Mouse (Mus musculus): ENCODE results near the gene Vmn1r6. TPM values are rescaled to one million over a fixed set of nuclear protein-coding genes. Genes with fewer than 3 reads are reported as not detected.
"Not testable (repeated sequence)": the region's sequence is repeated elsewhere in the genome, so short reads cannot be mapped to it uniquely, and the experiment has no call there.

Gene Vmn1r6
- polyA plus RNA-seq (2014; fragmentation: Nextera tagmentation; extraction: Ambion mirVana) = not detected in 2 replicates

DNA sequence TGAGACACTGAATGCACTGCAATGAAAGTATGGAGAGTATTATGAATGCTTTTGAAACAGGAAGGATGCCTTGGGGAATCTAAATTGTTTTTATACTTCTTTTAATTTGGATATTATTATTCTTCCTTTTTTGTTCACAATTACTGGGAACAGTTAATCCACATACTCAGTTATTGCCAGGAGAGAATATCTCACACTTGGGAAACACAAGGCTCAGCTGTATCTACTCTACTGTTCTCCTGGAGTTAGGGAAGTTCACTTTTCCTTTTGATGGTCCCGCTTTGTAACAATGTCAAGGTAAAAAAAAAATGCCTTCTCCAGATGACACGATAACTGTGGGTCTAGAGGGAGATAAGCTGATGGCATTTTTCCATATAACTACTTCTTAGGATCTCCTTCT, at the start of gene Vmn1r6:
Gene Vmn1r6 (plus strand): TSS at position 301 of the 400 bp plus-strand sequence.
- no peak within 1 kb of the TSS for H3K9ac ChIP-seq (ENCODE audit: low read depth, low read length)
- no peak within 1 kb of the TSS for H3K4me3 ChIP-seq (ENCODE audit: low read depth, low read length)
- no peaks in the 10 kb centered on the region for H3K27me3 ChIP-seq (replicated peaks; ENCODE audit: control insufficient read depth, insufficient read depth, low read length)
- no peaks in the 10 kb centered on the region for H3K9me3 ChIP-seq (ENCODE audit: control insufficient read depth, low read length)
- WGBS = 81% methylated on average over 2 of the region's 2 CpGs
- ATAC-seq (ENCODE audit: low read depth) (no peak), DNase-seq (ENCODE audit: low spot score) (no peak)
- no peaks in the 10 kb centered on the region for H3K36me3 ChIP-seq (ENCODE audit: control insufficient read depth, insufficient read depth, low read length)
- no peak within 1 kb of the TSS for H3K4me2 ChIP-seq (ENCODE audit: low read depth, low read length)
- H3K4me1 ChIP-seq (ENCODE audit: control insufficient read depth, insufficient read depth, low read length) = no peaks in the 10 kb centered on the region
- no peak within 1 kb of the TSS for H3K27ac ChIP-seq (replicated peaks; ENCODE audit: low read depth, low read length)

DNA sequence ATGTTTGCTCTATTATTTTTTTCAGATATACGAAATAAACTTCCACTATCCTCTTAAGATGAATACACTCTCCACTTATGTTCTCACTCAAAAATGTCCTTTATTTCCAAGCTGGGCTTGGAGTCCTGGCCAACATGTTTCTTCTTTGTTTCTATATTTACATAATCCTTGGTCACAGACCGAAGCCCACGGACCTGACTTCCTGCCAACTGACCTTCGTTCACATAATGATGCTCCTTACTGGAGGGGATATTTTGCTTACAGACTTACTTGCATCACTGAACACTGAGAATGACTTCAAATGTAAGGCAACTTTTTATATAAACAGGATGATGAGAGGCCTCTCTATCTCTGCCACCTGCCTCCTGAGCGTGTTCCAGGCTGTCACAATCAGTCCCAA, 40.6 kb upstream of the Vmn1r6 start:
- no peaks in the 10 kb centered on the region for H3K27me3 ChIP-seq (replicated peaks; ENCODE audit: control insufficient read depth, insufficient read depth, low read length)
- H3K9ac ChIP-seq (ENCODE audit: low read depth, low read length) = no peak overlapping the region
- H3K4me3 ChIP-seq (ENCODE audit: low read depth, low read length) = no peak overlapping the region
- H3K4me1 ChIP-seq (ENCODE audit: control insufficient read depth, insufficient read depth, low read length) = no peaks in the 10 kb centered on the region
- no peak overlapping the region for H3K27ac ChIP-seq (replicated peaks; ENCODE audit: low read depth, low read length)
- no peak overlapping the region for H3K4me2 ChIP-seq (ENCODE audit: low read depth, low read length)
- H3K9me3 ChIP-seq (ENCODE audit: control insufficient read depth, low read length) = no peaks in the 10 kb centered on the region
- H3K36me3 ChIP-seq (ENCODE audit: control insufficient read depth, insufficient read depth, low read length) = no peaks in the 10 kb centered on the region
- no peak for ATAC-seq (ENCODE audit: low read depth)
- WGBS = 76% methylated on average over 5 of the region's 5 CpGs
- DNase-seq (ENCODE audit: low spot score) = no peak

DNA sequence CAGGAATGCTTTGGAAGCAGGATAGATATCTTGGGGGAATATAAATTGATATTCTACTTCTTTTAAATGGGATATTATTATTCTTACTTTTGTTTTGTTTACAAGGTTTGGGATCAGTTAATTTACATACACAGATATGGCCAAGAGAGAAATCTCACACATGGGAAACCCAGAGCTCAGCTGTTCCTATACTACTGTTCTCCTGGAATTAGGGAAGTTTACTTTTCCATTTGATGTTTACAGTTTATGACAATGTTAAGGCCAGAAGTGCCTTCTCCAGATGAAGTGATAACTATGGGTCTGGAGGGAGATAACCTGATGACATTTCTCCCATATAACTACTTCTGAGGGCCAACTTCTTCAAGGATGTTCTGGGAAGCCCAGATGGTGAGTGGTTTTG, 27.1 kb upstream of the Vmn1r6 start, which contains the start of gene Vmn1r5:
Gene Vmn1r5 (plus strand): TSS at position 301 of the 400 bp plus-strand sequence.
- Histone ChIP-seq H3K4me2 (ENCODE audit: low read depth, low read length) (no peak within 1 kb of the TSS), H3K27ac (replicated peaks; ENCODE audit: low read depth, low read length) (no peak within 1 kb of the TSS), H3K36me3 (ENCODE audit: control insufficient read depth, insufficient read depth, low read length) (no peaks in the 10 kb centered on the region), H3K4me1 (ENCODE audit: control insufficient read depth, insufficient read depth, low read length) (no peaks in the 10 kb centered on the region), H3K27me3 (replicated peaks; ENCODE audit: control insufficient read depth, insufficient read depth, low read length) (no peaks in the 10 kb centered on the region), H3K4me3 (ENCODE audit: low read depth, low read length) (no peak within 1 kb of the TSS), H3K9ac (ENCODE audit: low read depth, low read length) (no peak within 1 kb of the TSS), H3K9me3 (ENCODE audit: control insufficient read depth, low read length) (no peaks in the 10 kb centered on the region)
- DNase-seq (ENCODE audit: low spot score) (no peak), ATAC-seq (ENCODE audit: low read depth) (no peak)

DNA sequence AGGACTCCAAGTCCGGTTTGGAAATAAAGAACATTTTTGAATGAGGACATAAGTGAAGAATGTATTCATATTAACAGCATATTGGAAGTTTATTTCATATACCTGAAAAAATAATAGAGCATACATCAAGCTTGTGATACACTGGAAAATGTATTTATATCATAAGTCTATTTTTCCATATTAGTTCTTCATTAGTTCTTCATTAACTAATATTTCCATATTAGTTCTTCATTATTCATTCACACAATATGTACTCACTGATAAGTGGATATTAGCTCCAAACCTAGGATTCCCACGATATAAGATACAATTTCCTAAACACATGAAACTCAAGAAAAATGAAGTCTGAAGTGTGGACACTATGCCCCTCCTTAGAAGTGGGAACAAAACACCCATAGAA, 28.2 kb downstream of the Vmn1r6 start, which contains the start of gene Vmn1r7:
Gene Vmn1r7 (minus strand): TSS at position 101 of the 400 bp plus-strand sequence.
- WGBS = 84% methylated on average over 2 of the region's 2 CpGs
- not testable (repeated sequence) for DNase-seq (ENCODE audit: low spot score); H3K4me1 ChIP-seq (ENCODE audit: control insufficient read depth, insufficient read depth, low read length); H3K9ac ChIP-seq (ENCODE audit: low read depth, low read length); H3K27me3 ChIP-seq (replicated peaks; ENCODE audit: control insufficient read depth, insufficient read depth, low read length); H3K4me3 ChIP-seq (ENCODE audit: low read depth, low read length); ATAC-seq (ENCODE audit: low read depth); H3K4me2 ChIP-seq (ENCODE audit: low read depth, low read length); H3K36me3 ChIP-seq (ENCODE audit: control insufficient read depth, insufficient read depth, low read length); H3K9me3 ChIP-seq (ENCODE audit: control insufficient read depth, low read length); H3K27ac ChIP-seq (replicated peaks; ENCODE audit: low read depth, low read length)

DNA sequence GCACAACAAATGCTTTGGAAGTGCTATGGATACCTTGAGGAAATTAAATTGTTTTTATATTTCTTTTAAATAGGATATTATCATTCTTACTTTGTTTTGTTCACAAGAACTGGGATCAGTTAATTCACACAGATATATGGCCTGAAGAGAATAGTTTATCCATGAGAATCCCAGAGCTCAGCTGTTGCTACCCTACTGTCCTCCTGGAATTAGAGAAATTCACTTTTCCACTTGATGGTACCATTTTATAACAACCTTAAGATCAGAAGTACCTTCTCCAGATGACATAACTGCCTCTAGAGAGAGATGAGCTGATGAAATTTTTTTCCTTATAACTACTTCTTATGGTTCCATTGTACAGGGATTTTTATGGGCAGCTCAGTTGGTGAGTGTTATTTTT, 34.9 kb downstream of the Vmn1r6 start, which contains the start of gene Vmn1r8:
Gene Vmn1r8 (plus strand): TSS at position 301 of the 400 bp plus-strand sequence.
- no peak for DNase-seq (ENCODE audit: low spot score)
- H3K4me3 ChIP-seq (ENCODE audit: low read depth, low read length) = no peak within 1 kb of the TSS

DNA sequence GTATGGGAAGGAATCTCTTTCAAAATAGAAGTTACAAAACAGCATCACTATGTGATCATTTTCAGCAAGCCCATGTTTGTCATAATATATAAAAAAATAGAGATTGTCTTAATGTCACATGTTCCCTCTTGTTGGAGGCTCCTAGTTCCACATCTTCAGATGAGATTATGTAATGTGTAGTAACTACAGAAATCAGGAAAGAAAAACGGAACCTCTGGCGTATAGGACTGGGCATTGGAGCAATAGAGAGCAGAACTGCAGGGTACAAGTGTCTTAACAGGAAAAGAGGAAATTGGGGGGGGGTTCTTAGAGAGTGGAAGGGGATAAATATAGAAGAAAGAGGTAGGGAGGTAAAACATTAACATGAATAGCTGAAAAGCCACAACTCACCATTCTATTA, 37.6 kb downstream of the Vmn1r6 start:
- Histone ChIP-seq H3K36me3 (ENCODE audit: control insufficient read depth, insufficient read depth, low read length) (no peaks in the 10 kb centered on the region), H3K27me3 (replicated peaks; ENCODE audit: control insufficient read depth, insufficient read depth, low read length) (no peaks in the 10 kb centered on the region), H3K27ac (replicated peaks; ENCODE audit: low read depth, low read length) (no peak overlapping the region), H3K9me3 (ENCODE audit: control insufficient read depth, low read length) (no peaks in the 10 kb centered on the region), H3K9ac (ENCODE audit: low read depth, low read length) (no peak overlapping the region), H3K4me2 (ENCODE audit: low read depth, low read length) (no peak overlapping the region), H3K4me3 (ENCODE audit: low read depth, low read length) (no peak overlapping the region), H3K4me1 (ENCODE audit: control insufficient read depth, insufficient read depth, low read length) (no peaks in the 10 kb centered on the region)
- DNase-seq (ENCODE audit: low spot score) = no peak
- 76% methylated on average over 2 of the region's 2 CpGs for WGBS
- ATAC-seq (ENCODE audit: low read depth) = no peak

More for the DNA sequence above, 34.9 kb downstream of the Vmn1r6 start, which contains the start of gene Vmn1r8:
- H3K27me3 ChIP-seq (replicated peaks; ENCODE audit: control insufficient read depth, insufficient read depth, low read length) = no peaks in the 10 kb centered on the region
- H3K9me3 ChIP-seq (ENCODE audit: control insufficient read depth, low read length) = no peaks in the 10 kb centered on the region
- H3K4me2 ChIP-seq (ENCODE audit: low read depth, low read length) = no peak within 1 kb of the TSS
- no peaks in the 10 kb centered on the region for H3K4me1 ChIP-seq (ENCODE audit: control insufficient read depth, insufficient read depth, low read length)
- no peak for ATAC-seq (ENCODE audit: low read depth)
- H3K27ac ChIP-seq (replicated peaks; ENCODE audit: low read depth, low read length) = no peak within 1 kb of the TSS
- no peak within 1 kb of the TSS for H3K9ac ChIP-seq (ENCODE audit: low read depth, low read length)
- no peaks in the 10 kb centered on the region for H3K36me3 ChIP-seq (ENCODE audit: control insufficient read depth, insufficient read depth, low read length)

Other genes starting within 250 kb of the Vmn1r6 start
- 16.7 TPM in 2 replicates for gene Kbtbd2, start 199.4 kb upstream of the Vmn1r6 start, polyA plus RNA-seq (2014; fragmentation: Nextera tagmentation; extraction: Ambion mirVana)
- gene Fkbp9, start 165.2 kb upstream of the Vmn1r6 start, polyA plus RNA-seq (2014; fragmentation: Nextera tagmentation; extraction: Ambion mirVana) = 240 and 246 TPM in 2 replicates
- 63.1 and 65.5 TPM in 2 replicates for gene Nt5c3, start 73.3 kb upstream of the Vmn1r6 start, polyA plus RNA-seq (2014; fragmentation: Nextera tagmentation; extraction: Ambion mirVana)
- gene Vmn1r4, start 73.2 kb upstream of the Vmn1r6 start, polyA plus RNA-seq (2014; fragmentation: Nextera tagmentation; extraction: Ambion mirVana) = 0.38 and 0.46 TPM in 2 replicates
- gene Vmn1r5, start 27.0 kb upstream of the Vmn1r6 start, polyA plus RNA-seq (2014; fragmentation: Nextera tagmentation; extraction: Ambion mirVana) = not detected in 2 replicates
- gene Vmn1r7, start 28.1 kb downstream of the Vmn1r6 start, polyA plus RNA-seq (2014; fragmentation: Nextera tagmentation; extraction: Ambion mirVana) = not detected in 2 replicates
- not detected in 2 replicates for gene Vmn1r8, start 35.0 kb downstream of the Vmn1r6 start, polyA plus RNA-seq (2014; fragmentation: Nextera tagmentation; extraction: Ambion mirVana)
- not detected in 2 replicates for gene Vmn1r9, start 69.5 kb downstream of the Vmn1r6 start, polyA plus RNA-seq (2014; fragmentation: Nextera tagmentation; extraction: Ambion mirVana)
- not detected in 2 replicates for gene Vmn1r10, start 112.2 kb downstream of the Vmn1r6 start, polyA plus RNA-seq (2014; fragmentation: Nextera tagmentation; extraction: Ambion mirVana)
- gene Vmn1r11, start 136.2 kb downstream of the Vmn1r6 start, polyA plus RNA-seq (2014; fragmentation: Nextera tagmentation; extraction: Ambion mirVana) = not detected in 2 replicates
- gene Vmn1r12, start 159.7 kb downstream of the Vmn1r6 start, polyA plus RNA-seq (2014; fragmentation: Nextera tagmentation; extraction: Ambion mirVana) = not detected in 2 replicates
- gene Vmn1r13, start 206.0 kb downstream of the Vmn1r6 start, polyA plus RNA-seq (2014; fragmentation: Nextera tagmentation; extraction: Ambion mirVana) = not detected in 2 replicates
- gene Vmn1r14, start 234.4 kb downstream of the Vmn1r6 start, polyA plus RNA-seq (2014; fragmentation: Nextera tagmentation; extraction: Ambion mirVana) = not detected in 2 replicates

Measured in embryonic facial prominence, embryonic 14.5 days (tissue).